Mouse (Mus musculus): ENCODE results near the gene Gm4787.

DNA sequence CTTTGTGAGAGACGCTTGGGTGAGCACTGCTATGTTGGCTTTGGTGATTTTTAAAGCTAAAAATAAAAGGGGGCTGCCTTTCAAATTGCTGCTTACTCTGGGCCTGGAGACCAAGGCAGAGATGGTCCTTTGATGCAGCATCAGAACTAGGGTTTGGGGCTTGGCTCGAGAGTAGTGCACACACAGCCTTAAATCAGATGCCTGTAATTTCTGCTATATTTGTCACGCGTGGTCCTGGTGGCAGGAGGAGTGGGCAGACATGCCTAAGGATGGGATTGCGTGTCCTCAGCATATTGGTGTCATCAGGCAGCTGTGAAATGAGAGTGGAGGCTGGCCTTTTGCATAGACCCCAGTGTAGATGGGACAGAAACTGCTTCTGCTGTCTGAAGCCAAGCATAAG is 45.4 kb downstream of the Gm4787 start:
- TF ChIP-seq CTCF (IDR thresholded peaks at IDR 0.05; ENCODE audit: extremely low read depth, insufficient read depth, insufficient read length, insufficient replicate concordance) (no peak), POLR2A (IDR thresholded peaks at IDR 0.05; ENCODE audit: low read depth, low read length) (no peak)

Data from spleen, adult 2 months (tissue).